Mouse (Mus musculus) kidney, adult 10 weeks (tissue): Measurements from ENCODE around the gene Mif4gd. TPM values are rescaled to one million over a fixed set of nuclear protein-coding genes. Genes with fewer than 3 reads are reported as not detected.

ENCODE experiments used
- polyA plus RNA-seq: library from polyadenylated mRNA; stranded (reverse); fragments of 350-450 nt; fragmentation: Illumina TruSeq; extraction: RNeasy Lipid Tissue Mini Kit (QIAGEN cat#74804); gene quantifications from one replicate; pipeline ENCODE4 v1.2.3, GENCODE M21; 2014; ENCODE audit warnings: low read depth, low replicate concordance

Mif4gd gene
- 23.9 TPM for polyA plus RNA-seq

GRCm38 (mm10) chr11:115612410-115613137, at the start of gene Mif4gd:
Gene Mif4gd (minus strand): TSS chr11:115612969.

GRCm38 (mm10) chr11:115627705-115628464, 15.1 kb upstream of the Mif4gd start, which contains the start of gene Slc25a19:
Gene Slc25a19 (minus strand): TSS chr11:115628295.

GRCm38 (mm10) chr11:115603476-115604303, 9.1 kb downstream of the Mif4gd start, which contains the start of the genes Mrps7 and Gga3:
Gene Mrps7 (plus strand): TSS chr11:115603925.
Gene Gga3 (minus strand): TSS chr11:115604051.

GRCm38 (mm10) chr11:115564064-115564809, 48.5 kb downstream of the Mif4gd start, which contains the start of gene Nup85:
Gene Nup85 (plus strand): TSS chr11:115564434.

Other genes with a start within 250 kb of the Mif4gd start
- not detected for gene Hid1, start 245.2 kb downstream of the Mif4gd start, polyA plus RNA-seq
- 0.12 TPM for gene Cdr2l, start 231.1 kb downstream of the Mif4gd start, polyA plus RNA-seq
- 21.0 TPM for gene Mrpl58, start 209.2 kb downstream of the Mif4gd start, polyA plus RNA-seq
- gene Atp5h, start 193.0 kb downstream of the Mif4gd start, polyA plus RNA-seq: 905 TPM
- 19.2 TPM for gene Kctd2, start 192.8 kb downstream of the Mif4gd start, polyA plus RNA-seq
- not detected for gene Trim80, start 172.4 kb downstream of the Mif4gd start, polyA plus RNA-seq
- gene Slc16a5, start 150.5 kb downstream of the Mif4gd start, polyA plus RNA-seq: 15.7 TPM
- 0.40 TPM for gene Armc7, start 137.3 kb downstream of the Mif4gd start, polyA plus RNA-seq
- 1.6 TPM for gene Nt5c, start 121.1 kb downstream of the Mif4gd start, polyA plus RNA-seq
- 5.1 TPM for gene Jpt1, start 98.6 kb downstream of the Mif4gd start, polyA plus RNA-seq
- 1,030 TPM for gene Sumo2, start 76.7 kb downstream of the Mif4gd start, polyA plus RNA-seq
- 17.7 TPM for gene Nup85, start 48.5 kb downstream of the Mif4gd start, polyA plus RNA-seq
- 9.5 TPM for gene Mrps7, start 9.0 kb downstream of the Mif4gd start, polyA plus RNA-seq
- gene Gga3, start 8.9 kb downstream of the Mif4gd start, polyA plus RNA-seq: 2.0 TPM
- gene Slc25a19, start 15.3 kb upstream of the Mif4gd start, polyA plus RNA-seq: 5.7 TPM
- gene Grb2, start 95.6 kb upstream of the Mif4gd start, polyA plus RNA-seq: 57.4 TPM
- 0.97 TPM for gene Tmem94, start 152.5 kb upstream of the Mif4gd start, polyA plus RNA-seq
- 0.53 TPM for gene Caskin2, start 200.7 kb upstream of the Mif4gd start, polyA plus RNA-seq
- gene Tsen54, start 201.8 kb upstream of the Mif4gd start, polyA plus RNA-seq: not detected
- 7.2 TPM for gene Llgl2, start 211.1 kb upstream of the Mif4gd start, polyA plus RNA-seq
- gene Myo15b, start 245.4 kb upstream of the Mif4gd start, polyA plus RNA-seq: 3.7 TPM